Mouse (Mus musculus) limb, embryonic 12.5 days (tissue): ENCODE data around the gene Olfr498. TPM values are rescaled to one million over a fixed set of nuclear protein-coding genes. Genes with fewer than 3 reads are reported as not detected.

Source experiments
- ATAC-seq: fragments of 200-750 bp; cut with Nextera tagmentation; 2 replicates; pipeline ENCODE4 v1.8.0; 2017; ENCODE audit warnings: low read depth, moderate TSS enrichment; ENCODE audit not compliant: insufficient number of reproducible peaks, insufficient read depth, low FRiP score, low TSS enrichment
- H3K27ac ChIP-seq: fragments of 300-500 bp; sonication (generic); 2 replicates; pipeline ENCODE4 v1.5.1; 2016; ENCODE audit warnings: mild to moderate bottlenecking, moderate library complexity
- H3K27me3 ChIP-seq: fragments of 300-500 bp; sonication (generic); 2 replicates; pipeline ENCODE4 v1.6.1; 2016; ENCODE audit warnings: mild to moderate bottlenecking, moderate library complexity
- H3K36me3 ChIP-seq: fragments of 300-500 bp; sonication (generic); 2 replicates; pipeline ENCODE4 v1.6.1; 2016; ENCODE audit warnings: mild to moderate bottlenecking, moderate library complexity
- H3K4me1 ChIP-seq: fragments of 300-500 bp; sonication (generic); replicated peaks from 2 replicates; pipeline ENCODE4 v1.6.1; 2016
- H3K4me2 ChIP-seq: fragments of 300-500 bp; sonication (generic); 2 replicates; pipeline ENCODE4 v1.6.1; 2016; ENCODE audit warnings: mild to moderate bottlenecking, moderate library complexity
- H3K4me3 ChIP-seq: fragments of 300-500 bp; sonication (generic); replicated peaks from 2 replicates; pipeline ENCODE4 v1.5.1; 2016; ENCODE audit warnings: mild to moderate bottlenecking
- H3K9ac ChIP-seq: fragments of 300-500 bp; sonication (generic); replicated peaks from 2 replicates; pipeline ENCODE4 v1.6.1; 2016; ENCODE audit warnings: mild to moderate bottlenecking, moderate library complexity
- H3K9me3 ChIP-seq: fragments of 300-500 bp; sonication (generic); 2 replicates; pipeline ENCODE4 v1.6.1; 2016; ENCODE audit warnings: mild to moderate bottlenecking, moderate library complexity
- WGBS: fragments of 180-500 bp; shearing (Covaris S2); methylation state at CpG from one replicate; pipeline ENCODE4 v1.1.7; 2016; 5-methylcytosine and 5-hydroxymethylcytosine counted together
- polyA plus RNA-seq: library from polyadenylated mRNA; unstranded; fragments of >200 nt; fragmentation: Nextera tagmentation; extraction: Ambion mirVana; gene quantifications from 2 replicates; pipeline ENCODE4 v1.2.1, GENCODE M21; 2016

Olfr498 gene
- not detected in 2 replicates for polyA plus RNA-seq

DNA sequence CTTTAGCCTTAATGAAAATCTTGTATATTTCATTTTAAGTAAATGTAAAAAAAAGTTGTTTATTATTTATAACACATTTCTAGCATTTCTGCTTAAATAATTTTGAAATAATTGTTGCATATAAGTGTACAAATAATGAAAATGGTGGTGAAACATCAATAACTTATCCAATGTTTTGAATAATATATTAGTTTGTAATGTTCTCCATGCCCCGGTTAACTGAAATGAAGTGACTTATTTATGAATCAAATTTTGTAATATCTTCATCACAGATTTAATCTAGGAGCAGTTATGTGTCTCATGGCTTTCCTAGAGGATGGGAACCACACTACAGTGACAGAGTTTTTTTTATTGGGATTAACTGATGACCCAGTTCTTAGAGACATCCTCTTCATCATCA is at the start of gene Olfr498:
Gene Olfr498 (plus strand): TSS at position 301 of the 400 bp plus-strand sequence.
- H3K36me3 ChIP-seq: no peaks in the 10 kb centered on the region
- ATAC-seq: no peak
- H3K4me1 ChIP-seq: no peaks in the 10 kb centered on the region
- WGBS: 95% methylated on average over 1 of the region's 1 CpGs
- no peak within 1 kb of the TSS for H3K4me3 ChIP-seq
- H3K27me3 ChIP-seq: no peaks in the 10 kb centered on the region
- H3K4me2 ChIP-seq: no peak within 1 kb of the TSS
- H3K9ac ChIP-seq: no peak within 1 kb of the TSS
- H3K27ac ChIP-seq: no peak within 1 kb of the TSS
- H3K9me3 ChIP-seq: no peaks in the 10 kb centered on the region; the same call in 1 of the 2 replicates

DNA sequence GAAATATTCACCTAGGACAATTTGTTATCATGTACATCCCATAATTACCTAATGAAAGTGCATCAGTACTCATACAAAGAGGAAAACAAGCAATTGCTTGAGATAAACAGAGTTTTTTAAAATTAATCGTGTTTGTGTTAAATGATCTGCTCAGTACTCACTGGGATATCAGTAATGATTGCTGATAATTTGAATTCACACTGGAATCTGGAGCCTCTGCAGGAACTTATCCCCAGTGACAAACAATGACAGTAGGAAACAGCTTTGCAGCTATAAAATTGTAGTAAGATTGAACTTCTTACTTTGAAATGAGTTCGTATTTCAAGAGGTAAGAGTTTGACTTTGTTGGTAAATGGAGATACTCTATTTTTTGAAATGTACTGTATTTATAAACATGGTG is 45.0 kb upstream of the Olfr498 start, which contains the start of gene Olfr497:
Gene Olfr497 (plus strand): TSS at position 301 of the 400 bp plus-strand sequence.
- no peak for ATAC-seq
- WGBS: 88% methylated on average over 2 of the region's 2 CpGs
- Histone ChIP-seq H3K4me2 (no peak within 1 kb of the TSS), H3K27ac (no peak within 1 kb of the TSS), H3K4me3 (no peak within 1 kb of the TSS), H3K9ac (no peak within 1 kb of the TSS), H3K36me3 (no peaks in the 10 kb centered on the region), H3K27me3 (no peaks in the 10 kb centered on the region), H3K9me3 (no peaks in the 10 kb centered on the region), H3K4me1 (no peaks in the 10 kb centered on the region)

Other genes starting within 250 kb of the Olfr498 start
- gene Olfr488, start 207.0 kb upstream of the Olfr498 start, polyA plus RNA-seq: not detected in 2 replicates
- gene Olfr490, start 176.4 kb upstream of the Olfr498 start, polyA plus RNA-seq: not detected in 2 replicates
- gene Olfr491, start 151.9 kb upstream of the Olfr498 start, polyA plus RNA-seq: not detected in 2 replicates
- gene Olfr492, start 141.7 kb upstream of the Olfr498 start, polyA plus RNA-seq: not detected in 2 replicates
- not detected in 2 replicates for gene Olfr493, start 118.3 kb upstream of the Olfr498 start, polyA plus RNA-seq
- not detected in 2 replicates for gene Olfr494, start 100.0 kb upstream of the Olfr498 start, polyA plus RNA-seq
- gene Olfr495, start 72.2 kb upstream of the Olfr498 start, polyA plus RNA-seq: not detected in 2 replicates
- gene Olfr497, start 44.9 kb upstream of the Olfr498 start, polyA plus RNA-seq: not detected in 2 replicates
- gene Olfr502, start 59.7 kb downstream of the Olfr498 start, polyA plus RNA-seq: not detected in 2 replicates
- gene Olfr503, start 79.2 kb downstream of the Olfr498 start, polyA plus RNA-seq: not detected in 2 replicates
- gene Olfr504, start 100.5 kb downstream of the Olfr498 start, polyA plus RNA-seq: not detected in 2 replicates
- gene Olfr506, start 145.5 kb downstream of the Olfr498 start, polyA plus RNA-seq: not detected in 2 replicates
- not detected in 2 replicates for gene Olfr507, start 156.5 kb downstream of the Olfr498 start, polyA plus RNA-seq
- not detected in 2 replicates for gene Olfr508, start 164.7 kb downstream of the Olfr498 start, polyA plus RNA-seq
- gene Olfr509, start 186.6 kb downstream of the Olfr498 start, polyA plus RNA-seq: not detected in 2 replicates
- not detected in 2 replicates for gene Olfr510, start 201.1 kb downstream of the Olfr498 start, polyA plus RNA-seq
- not detected in 2 replicates for gene Olfr512, start 248.0 kb downstream of the Olfr498 start, polyA plus RNA-seq